Mouse (Mus musculus) liver, embryonic 14.5 days (tissue): Measurements from ENCODE around the gene Lss.

Experiments
- CTCF ChIP-seq: IDR thresholded peaks from 2 replicates; pipeline ENCODE4 v1.5.1; 2016; ENCODE audit warnings: antibody characterized with exemption, low read depth, control low read depth
- EP300 ChIP-seq: IDR thresholded peaks from 2 replicates; pipeline ENCODE4 v1.6.1; 2016; ENCODE audit warnings: antibody characterized with exemption, low read depth

GRCm38 (mm10) chr10:76569996-76570685 is 38.8 kb downstream of the Lss start:
- TF ChIP-seq CTCF (no peak), EP300 (no peak)
